Mouse (Mus musculus): ENCODE measurements around the gene Hipk1.
A peak's percentile ranks its signal among the peaks of the same experiment; 100 is the strongest.
"Not testable (repeated sequence)": the region's sequence is repeated elsewhere in the genome, so short reads cannot be mapped to it uniquely, and the experiment has no call there.

Hipk1 gene

GRCm38 (mm10) chr3:103792111-103792406 is 696 bp upstream of the Hipk1 start:
- DNase-seq = not testable (repeated sequence)

- peak; percentile 35 for DNase-seq
Measured at GRCm38 (mm10) chr3:103790346-103791145, 817 bp downstream of the Hipk1 start.

GRCm38 (mm10) chr3:103789891-103790345 is 1.4 kb downstream of the Hipk1 start:
- DNase-seq = peak; percentile 52

GRCm38 (mm10) chr3:103789096-103789495 is 2.3 kb downstream of the Hipk1 start:
- peak; percentile 55 for DNase-seq

GRCm38 (mm10) chr3:103787225-103787624 is 4.1 kb downstream of the Hipk1 start:
- no peak for DNase-seq

- no peak for DNase-seq
Measured at GRCm38 (mm10) chr3:103782844-103783609, 8.3 kb downstream of the Hipk1 start.

GRCm38 (mm10) chr3:103780777-103781176 is 10.6 kb downstream of the Hipk1 start:
- DNase-seq = no peak

GRCm38 (mm10) chr3:103780271-103780670 is 11.1 kb downstream of the Hipk1 start:
- DNase-seq = no peak

- DNase-seq = no peak
Measured at GRCm38 (mm10) chr3:103779183-103779582, 12.2 kb downstream of the Hipk1 start.

- no peak for DNase-seq
Measured at GRCm38 (mm10) chr3:103778660-103779059, 12.7 kb downstream of the Hipk1 start.

GRCm38 (mm10) chr3:103777940-103778339 is 13.4 kb downstream of the Hipk1 start:
- no peak for DNase-seq

- no peak for DNase-seq
Measured at GRCm38 (mm10) chr3:103774009-103774408, 17.4 kb downstream of the Hipk1 start.

GRCm38 (mm10) chr3:103773508-103773907 is 17.9 kb downstream of the Hipk1 start:
- DNase-seq = no peak

GRCm38 (mm10) chr3:103772846-103773245 is 18.5 kb downstream of the Hipk1 start:
- DNase-seq = peak; percentile 69

- peak; percentile 92 for DNase-seq
Measured at GRCm38 (mm10) chr3:103771531-103772130, 19.7 kb downstream of the Hipk1 start.

GRCm38 (mm10) chr3:103766789-103767188 is 24.6 kb downstream of the Hipk1 start:
- no peak for DNase-seq

GRCm38 (mm10) chr3:103759261-103759970 is 31.9 kb downstream of the Hipk1 start:
- no peak for DNase-seq

GRCm38 (mm10) chr3:103758456-103758855 is 32.9 kb downstream of the Hipk1 start:
- DNase-seq = no peak

GRCm38 (mm10) chr3:103756920-103757319 is 34.4 kb downstream of the Hipk1 start:
- DNase-seq = no peak

GRCm38 (mm10) chr3:103755351-103755750 is 36.0 kb downstream of the Hipk1 start:
- DNase-seq = no peak

- DNase-seq = no peak
Measured at GRCm38 (mm10) chr3:103751558-103751957, 39.8 kb downstream of the Hipk1 start.

GRCm38 (mm10) chr3:103746711-103747110 is 44.7 kb downstream of the Hipk1 start:
- no peak for DNase-seq

Data from kidney, adult 9 months (tissue).